Mouse (Mus musculus): Measurements from ENCODE around the gene Exosc5.

DNA sequence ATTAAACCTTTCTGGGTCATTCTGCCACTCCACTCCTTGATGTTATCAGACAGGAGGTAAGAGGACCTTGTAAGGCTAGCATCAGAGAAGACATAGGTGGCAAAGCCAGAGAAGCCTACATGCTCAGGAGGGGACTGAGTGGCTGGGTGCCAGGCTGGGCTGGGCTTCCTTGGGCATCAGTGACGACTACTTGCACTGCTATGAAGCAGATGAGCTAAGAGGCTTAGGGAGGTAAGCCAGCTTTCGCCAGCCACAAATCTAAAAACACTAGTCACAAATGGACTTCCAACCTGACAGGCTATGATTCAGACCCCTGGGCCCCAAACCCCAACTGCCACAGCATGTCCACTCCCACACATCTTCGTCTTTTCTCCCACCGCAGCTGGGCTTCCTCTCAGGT, 14.3 kb upstream of the Exosc5 start:
- TF ChIP-seq POLR2A (IDR thresholded peaks at IDR 0.05; ENCODE audit: borderline replicate concordance, insufficient read depth, low read length) (no peak), CTCF (IDR thresholded peaks at IDR 0.05; ENCODE audit: borderline replicate concordance, insufficient read depth, low read depth, low read length) (no peak)

Measured in cerebellum, adult 2 months (tissue).